Mouse (Mus musculus) megakaryocyte, embryonic 14.5 days (primary cell): ENCODE measurements around the gene Prrc2a.

Source experiments
- FLI1 ChIP-seq: IDR thresholded peaks from 2 replicates; pipeline ENCODE4 v1.6.1; 2012; ENCODE audit warnings: low read length, inconsistent platforms, mixed read lengths
- GATA1 ChIP-seq: IDR thresholded peaks from 3 replicates; pipeline ENCODE4 v1.6.1; 2012; ENCODE audit warnings: mixed read lengths, low read length, inconsistent platforms, borderline replicate concordance

GRCm38 (mm10) chr17:35133517-35133916 lies 31.2 kb downstream of the Prrc2a start:
- TF ChIP-seq GATA1 = no peak
- TF ChIP-seq FLI1 = no peak
